ENCODE assay signal across 13 mouse cellular contexts in the genomic region with DNA sequence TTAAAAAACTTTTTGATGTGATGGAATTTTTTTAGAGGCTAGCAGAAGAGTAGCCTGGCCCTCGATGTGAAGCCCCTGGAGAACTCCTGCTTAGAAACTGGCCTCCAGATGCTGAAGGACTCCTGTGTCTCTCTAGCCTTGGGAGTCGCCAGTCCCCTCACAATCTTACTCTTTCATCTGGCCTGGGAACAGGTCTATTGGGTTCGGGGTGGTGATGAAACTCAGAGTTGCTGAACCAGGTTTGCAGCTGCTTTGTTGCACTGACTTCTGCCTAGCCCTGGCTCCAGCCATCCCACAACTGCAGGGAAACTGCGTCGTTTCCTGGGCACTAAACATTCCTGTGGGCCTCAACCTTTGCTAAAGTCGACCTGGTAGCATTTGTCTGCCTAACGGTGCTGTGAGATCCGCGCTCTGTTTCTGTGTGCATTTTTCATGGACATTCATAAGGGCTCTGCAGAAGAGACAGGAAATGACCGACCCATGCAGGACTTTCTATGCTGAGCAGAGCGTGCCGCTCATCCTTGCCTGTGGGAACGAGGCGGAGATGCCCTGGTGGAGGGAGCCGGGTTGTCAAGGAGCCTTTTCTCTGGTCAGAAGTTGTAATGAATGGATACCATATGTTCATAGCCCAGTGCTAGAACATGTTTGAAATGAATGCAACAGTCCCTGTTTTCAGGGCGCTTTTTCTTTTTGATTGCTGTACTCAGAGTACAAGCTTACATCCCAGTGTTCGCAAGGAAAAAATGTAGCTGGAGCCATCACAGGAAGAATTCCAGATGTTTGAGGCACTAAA. TPM values are rescaled to one million over a fixed set of nuclear protein-coding genes. Genes with fewer than 3 reads are reported as not detected.
DNase-seq lines count a peak whose midpoint lies in the region; ATAC-seq and TF ChIP-seq lines count a peak whose summit lies in the region.
"Had no signal": no experiment of that assay in that cellular context is flagged by ENCODE, and none has a peak within 500 bp of the region (broad histone marks: within the 10 kb centered on the region; RNA-seq: fewer than 3 reads in every experiment).

No protein-coding gene starts in this region.

- H3K4me2 ChIP-seq in heart, embryonic 12.5 days: no peak overlapping the region
- H3K4me2 ChIP-seq in lung, embryonic 15.5 days: peak overlapping the region; percentile 25
- no peak overlapping the region for H3K4me2 ChIP-seq in hindbrain, postnatal 0 days (ENCODE audit: low read depth, low read length)
- H3K4me2 ChIP-seq in neural tube, embryonic 12.5 days (replicated peaks): 0 out of 2 replicates have a peak overlapping the region, but pooled peaks have one; percentile 22

- peaks cover 72% of the 10 kb centered on the region for H3K4me1 ChIP-seq in heart, embryonic 12.5 days (replicated peaks)
- peaks cover 65% of the 10 kb centered on the region for H3K4me1 ChIP-seq in lung, embryonic 15.5 days
- H3K4me1 ChIP-seq in hindbrain, postnatal 0 days (ENCODE audit: insufficient read depth, low read length): peaks cover 4% of the 10 kb centered on the region; the same call in 1 of the 2 replicates
- peaks cover 41% of the 10 kb centered on the region for H3K4me1 ChIP-seq in neural tube, embryonic 12.5 days

- no peaks in the 10 kb centered on the region for H3K9me3 ChIP-seq in heart, embryonic 12.5 days (replicated peaks)
- no peaks in the 10 kb centered on the region for H3K9me3 ChIP-seq in lung, embryonic 15.5 days
- no peaks in the 10 kb centered on the region for H3K9me3 ChIP-seq in hindbrain, postnatal 0 days (ENCODE audit: low read length)
- H3K9me3 ChIP-seq in neural tube, embryonic 12.5 days: no peaks in the 10 kb centered on the region

- intact Hi-C loops in heart, postnatal 10 days (cut with DNase I): no loop called here

- peak overlapping the region; percentile 34 for H3K9ac ChIP-seq in heart, embryonic 12.5 days
- H3K9ac ChIP-seq in lung, embryonic 15.5 days: no peak overlapping the region
- no peak overlapping the region for H3K9ac ChIP-seq in hindbrain, postnatal 0 days (replicated peaks; ENCODE audit: low read length)
- no peak overlapping the region for H3K9ac ChIP-seq in neural tube, embryonic 12.5 days

- DNase-seq in heart, postnatal 10 days: no peak
- DNase-seq in lung, postnatal 25 days (ENCODE audit: low spot score): no peak
- no peak for DNase-seq in hindbrain, postnatal 0 days (ENCODE audit: low spot score)
- DNase-seq in cerebellum, postnatal 4 days (ENCODE audit: low spot score in 2 of 2): no peak
- DNase-seq in cerebellum, adult 11-12 months: no peak
- DNase-seq: adrenal gland, postnatal 36 days; cerebellum, adult 9-10 months; heart, adult 18-20 months had no signal

- no peak overlapping the region for H3K4me3 ChIP-seq in heart, embryonic 12.5 days
- no peak overlapping the region for H3K4me3 ChIP-seq in lung, embryonic 15.5 days
- H3K4me3 ChIP-seq in hindbrain, postnatal 0 days (ENCODE audit: low read length): no peak overlapping the region
- no peak overlapping the region for H3K4me3 ChIP-seq in neural tube, embryonic 12.5 days

- no peaks in the 10 kb centered on the region for H3K36me3 ChIP-seq in heart, embryonic 12.5 days
- no peaks in the 10 kb centered on the region for H3K36me3 ChIP-seq in lung, embryonic 15.5 days
- no peaks in the 10 kb centered on the region for H3K36me3 ChIP-seq in hindbrain, postnatal 0 days (ENCODE audit: insufficient read depth, low read length)
- H3K36me3 ChIP-seq in neural tube, embryonic 12.5 days: peaks cover 12% of the 10 kb centered on the region

- no peak overlapping the region for H3K27ac ChIP-seq in heart, embryonic 12.5 days (ENCODE audit: poor library complexity, severe bottlenecking)
- H3K27ac ChIP-seq in lung, embryonic 15.5 days: peak overlapping the region; percentile 74
- H3K27ac ChIP-seq in hindbrain, postnatal 0 days: no peak overlapping the region
- no peak overlapping the region for H3K27ac ChIP-seq in neural tube, embryonic 12.5 days

- WGBS in heart, embryonic 12.5 days: 64% methylated on average over 17 of the region's 17 CpGs
- 32% methylated on average over 17 of the region's 17 CpGs for WGBS in lung, embryonic 15.5 days
- 63% methylated on average over 17 of the region's 17 CpGs for WGBS in hindbrain, postnatal 0 days
- WGBS in neural tube, embryonic 12.5 days: 58% methylated on average over 17 of the region's 17 CpGs

- TF ChIP-seq CTCF in hindbrain, postnatal 0 days (IDR thresholded peaks at IDR 0.05; ENCODE audit: low read depth): 0 out of 2 replicates have a peak, but pooled peaks have one; percentile 6

- no peaks in the 10 kb centered on the region for H3K27me3 ChIP-seq in heart, embryonic 12.5 days (replicated peaks)
- H3K27me3 ChIP-seq in lung, embryonic 15.5 days: no peaks in the 10 kb centered on the region
- H3K27me3 ChIP-seq in hindbrain, postnatal 0 days (ENCODE audit: insufficient read depth, low read length): no peaks in the 10 kb centered on the region
- H3K27me3 ChIP-seq in neural tube, embryonic 12.5 days (replicated peaks): no peaks in the 10 kb centered on the region

- no peak for ATAC-seq in heart, embryonic 12.5 days (ENCODE audit: insufficient number of reproducible peaks, low FRiP score)
- ATAC-seq in lung, embryonic 15.5 days (ENCODE audit: borderline replicate concordance, extremely low read depth, low FRiP score, low TSS enrichment): peak; percentile 80
- ATAC-seq in hindbrain, postnatal 0 days: no peak
- no peak for ATAC-seq in neural tube, embryonic 12.5 days (ENCODE audit: low FRiP score, low read depth)
- ATAC-seq: inflammation-experienced regulatory T-cells, adult 6 months; midbrain, embryonic 16.5 days had no signal

RNA-seq across cellular contexts. Expression of a gene that starts 11.5 kb away (rescaled TPM):
- 110 and 118 TPM in 2 replicates for polyA plus RNA-seq in heart, embryonic 12.5 days (2016; fragmentation: Nextera tagmentation; extraction: Ambion mirVana)
- total RNA-seq in heart, postnatal 10 days (2021): 10 to 100 TPM; 35.1 to 38.8 TPM
- 126 and 132 TPM in 2 replicates for polyA plus RNA-seq in lung, embryonic 15.5 days (2015; fragmentation: Nextera tagmentation; extraction: Ambion mirVana)
- total RNA-seq in hindbrain, postnatal 0 days (2014; rRNA removed): 256 and 266 TPM in 2 replicates
- 139 and 145 TPM in 2 replicates for polyA plus RNA-seq in hindbrain, postnatal 0 days (2015; fragmentation: Nextera tagmentation; extraction: Ambion mirVana)
- 238 and 239 TPM in 2 replicates for polyA plus RNA-seq in neural tube, embryonic 12.5 days (2016; fragmentation: Nextera tagmentation; extraction: Ambion mirVana)

RNA-seq across cellular contexts. Expression of a gene that starts 30.7 kb away (rescaled TPM):
- polyA plus RNA-seq in heart, embryonic 12.5 days (2016; fragmentation: Nextera tagmentation; extraction: Ambion mirVana): 8.7 and 11.1 TPM in 2 replicates
- 1 to 10 TPM; 5.1 to 5.5 TPM for total RNA-seq in heart, postnatal 10 days (2021)
- polyA plus RNA-seq in lung, embryonic 15.5 days (2015; fragmentation: Nextera tagmentation; extraction: Ambion mirVana): 19.4 and 20.9 TPM in 2 replicates
- 15.5 and 16.0 TPM in 2 replicates for total RNA-seq in hindbrain, postnatal 0 days (2014; rRNA removed)
- polyA plus RNA-seq in hindbrain, postnatal 0 days (2015; fragmentation: Nextera tagmentation; extraction: Ambion mirVana): 6.4 and 8.4 TPM in 2 replicates
- polyA plus RNA-seq in neural tube, embryonic 12.5 days (2016; fragmentation: Nextera tagmentation; extraction: Ambion mirVana): 17.8 and 20.3 TPM in 2 replicates

RNA-seq across cellular contexts. Expression of a gene that starts 54.2 kb away (rescaled TPM):
- polyA plus RNA-seq in heart, embryonic 12.5 days (2016; fragmentation: Nextera tagmentation; extraction: Ambion mirVana): 0.19 and 0.35 TPM in 2 replicates
- under 1 TPM in 1 of 2 experiments, not detected in 1; 0.36 TPM for total RNA-seq in heart, postnatal 10 days (2021)
- polyA plus RNA-seq in lung, embryonic 15.5 days (2015; fragmentation: Nextera tagmentation; extraction: Ambion mirVana): 1.1 and 1.3 TPM in 2 replicates
- 34.7 and 36.0 TPM in 2 replicates for total RNA-seq in hindbrain, postnatal 0 days (2014; rRNA removed)
- polyA plus RNA-seq in hindbrain, postnatal 0 days (2015; fragmentation: Nextera tagmentation; extraction: Ambion mirVana): 7.5 and 9.2 TPM in 2 replicates
- 0.29 and 0.46 TPM in 2 replicates for polyA plus RNA-seq in neural tube, embryonic 12.5 days (2016; fragmentation: Nextera tagmentation; extraction: Ambion mirVana)
- polyA plus RNA-seq: inflammation-experienced regulatory T-cells, adult 6 months had no signal

Comparison
In these comparisons a context has a peak if more than half of its experiments do, and no peak if none do; other contexts are left out.
1. H3K4me2 ChIP-seq: peak in lung, embryonic 15.5 days (single experiment) and neural tube, embryonic 12.5 days (single experiment); none in heart, embryonic 12.5 days (single experiment) and hindbrain, postnatal 0 days (single experiment).